Mouse (Mus musculus) bone marrow, adult 2 months (tissue): Measurements from ENCODE around the gene Cops4.

Experiments
- CTCF ChIP-seq: fragments of 200-500 bp; IDR thresholded peaks from 2 replicates; pipeline ENCODE4 v1.5.1; 2011; ENCODE audit warnings: low read length, control low read depth; ENCODE audit not compliant: control insufficient read depth, insufficient read depth
- POLR2A ChIP-seq: fragments of 200-500 bp; IDR thresholded peaks from 2 replicates; pipeline ENCODE4 v1.6.1; 2011; ENCODE audit warnings: low read depth, mild to moderate bottlenecking, control low read depth, low read length, borderline replicate concordance; ENCODE audit not compliant: control insufficient read depth

DNA sequence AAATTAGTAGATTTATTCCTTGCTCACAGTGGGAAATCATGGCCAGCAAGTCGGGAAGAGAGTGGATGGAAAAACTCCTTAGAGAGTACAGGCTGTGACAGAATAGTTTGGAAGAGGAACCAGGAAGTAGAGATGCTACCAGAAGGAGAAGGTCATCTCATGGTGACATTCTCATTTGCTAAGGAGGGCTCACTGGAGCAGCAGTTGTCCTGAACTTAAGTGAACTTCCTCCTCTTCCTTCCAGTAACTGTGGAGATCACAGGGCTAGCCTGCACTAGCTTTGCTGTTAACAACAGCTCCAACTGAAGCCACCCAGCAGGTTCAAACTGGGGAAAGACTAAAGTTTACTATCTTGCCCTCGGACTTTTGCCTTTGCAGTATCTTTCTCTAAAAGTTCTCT, 48.7 kb downstream of the Cops4 start:
- no peak for TF ChIP-seq CTCF
- no peak for TF ChIP-seq POLR2A
